Mouse (Mus musculus): Measurements from ENCODE around the gene Chuk. TPM values are rescaled to one million over a fixed set of nuclear protein-coding genes. Genes with fewer than 3 reads are reported as not detected.

Chuk gene
- polyA plus RNA-seq, 1 experiment from 2014 or later: 30.8 TPM

- Histone ChIP-seq H3K36me3 (peaks cover 57% of the 10 kb centered on the region), H3K4me3 (no peak overlapping the region), H3K9ac (no peak overlapping the region), H3K4me1 (peaks cover 18% of the 10 kb centered on the region), H3K9me3 (replicated peaks) (no peaks in the 10 kb centered on the region), H3K4me2 (no peak overlapping the region), H3K27me3 (replicated peaks) (no peaks in the 10 kb centered on the region), H3K27ac (no peak overlapping the region)
- no peak for ATAC-seq
These were observed 6.4 kb downstream of the Chuk start for GRCm38 (mm10) chr19:44100840-44101239.

GRCm38 (mm10) chr19:44086278-44086677 is 21.0 kb downstream of the Chuk start:
- H3K9ac ChIP-seq: no peak overlapping the region
- ATAC-seq: no peak
- no peak overlapping the region for H3K4me3 ChIP-seq
- no peak overlapping the region for H3K4me2 ChIP-seq
- no peaks in the 10 kb centered on the region for H3K27me3 ChIP-seq (replicated peaks)
- peaks cover 79% of the 10 kb centered on the region for H3K36me3 ChIP-seq
- no peaks in the 10 kb centered on the region for H3K4me1 ChIP-seq
- H3K27ac ChIP-seq: no peak overlapping the region
- 76% methylated on average over 3 of the region's 3 CpGs for WGBS (ENCODE audit: insufficient replicate concordance)
- no peaks in the 10 kb centered on the region for H3K9me3 ChIP-seq (replicated peaks)

- H3K4me3 ChIP-seq: no peak overlapping the region
- H3K27ac ChIP-seq: no peak overlapping the region
- H3K4me1 ChIP-seq: no peaks in the 10 kb centered on the region
- 84% methylated on average over 2 of the region's 2 CpGs for WGBS (ENCODE audit: insufficient replicate concordance)
- no peak overlapping the region for H3K4me2 ChIP-seq
- no peaks in the 10 kb centered on the region for H3K27me3 ChIP-seq (replicated peaks)
- ATAC-seq: no peak
- H3K9ac ChIP-seq: no peak overlapping the region
- peaks cover 82% of the 10 kb centered on the region for H3K36me3 ChIP-seq
- H3K9me3 ChIP-seq (replicated peaks): no peaks in the 10 kb centered on the region
These were observed 26.4 kb downstream of the Chuk start for GRCm38 (mm10) chr19:44080920-44081319.

- WGBS (ENCODE audit: insufficient replicate concordance): 83% methylated on average over 2 of the region's 2 CpGs
These were observed 27.3 kb downstream of the Chuk start for GRCm38 (mm10) chr19:44080023-44080422.

GRCm38 (mm10) chr19:44077024-44077423 is 30.3 kb downstream of the Chuk start:
- peaks cover 75% of the 10 kb centered on the region for H3K36me3 ChIP-seq
- H3K27me3 ChIP-seq (replicated peaks): no peaks in the 10 kb centered on the region
- 76% methylated on average over 4 of the region's 4 CpGs for WGBS (ENCODE audit: insufficient replicate concordance)
- H3K4me1 ChIP-seq: no peaks in the 10 kb centered on the region
- H3K4me3 ChIP-seq: no peak overlapping the region
- ATAC-seq: no peak
- H3K9me3 ChIP-seq (replicated peaks): no peaks in the 10 kb centered on the region
- H3K27ac ChIP-seq: no peak overlapping the region
- no peak overlapping the region for H3K4me2 ChIP-seq
- no peak overlapping the region for H3K9ac ChIP-seq

More at GRCm38 (mm10) chr19:44080023-44080422, 27.3 kb downstream of the Chuk start:
- Histone ChIP-seq H3K4me1 (no peaks in the 10 kb centered on the region), H3K27ac (no peak overlapping the region), H3K9ac (no peak overlapping the region), H3K4me3 (no peak overlapping the region), H3K27me3 (replicated peaks) (no peaks in the 10 kb centered on the region), H3K9me3 (replicated peaks) (no peaks in the 10 kb centered on the region), H3K36me3 (peaks cover 85% of the 10 kb centered on the region), H3K4me2 (no peak overlapping the region)
- no peak for ATAC-seq

- Histone ChIP-seq H3K4me2 (no peak overlapping the region), H3K36me3 (peaks cover 73% of the 10 kb centered on the region), H3K9ac (no peak overlapping the region), H3K4me3 (no peak overlapping the region), H3K27ac (no peak overlapping the region), H3K4me1 (no peaks in the 10 kb centered on the region), H3K9me3 (replicated peaks) (no peaks in the 10 kb centered on the region), H3K27me3 (replicated peaks) (no peaks in the 10 kb centered on the region)
- no peak for ATAC-seq
- 88% methylated on average over 9 of the region's 9 CpGs for WGBS (ENCODE audit: insufficient replicate concordance)
These were observed 30.8 kb downstream of the Chuk start for GRCm38 (mm10) chr19:44076457-44076856.

- no peak for ATAC-seq
- Histone ChIP-seq H3K9me3 (replicated peaks) (no peaks in the 10 kb centered on the region), H3K9ac (no peak overlapping the region), H3K27ac (no peak overlapping the region), H3K27me3 (replicated peaks) (no peaks in the 10 kb centered on the region), H3K4me3 (no peak overlapping the region), H3K36me3 (peaks cover 65% of the 10 kb centered on the region), H3K4me2 (no peak overlapping the region), H3K4me1 (peaks cover 7% of the 10 kb centered on the region)
- WGBS (ENCODE audit: insufficient replicate concordance): 77% methylated on average over 11 of the region's 11 CpGs
These were observed 32.3 kb downstream of the Chuk start for GRCm38 (mm10) chr19:44074986-44075385.

- no peak for ATAC-seq
- H3K4me3 ChIP-seq: no peak overlapping the region
- 76% methylated on average over 5 of the region's 5 CpGs for WGBS (ENCODE audit: insufficient replicate concordance)
These were observed 36.1 kb downstream of the Chuk start for GRCm38 (mm10) chr19:44071166-44071565.

GRCm38 (mm10) chr19:44069914-44070232 is 37.4 kb downstream of the Chuk start:
- peaks cover 25% of the 10 kb centered on the region for H3K36me3 ChIP-seq
- WGBS (ENCODE audit: insufficient replicate concordance): 6% methylated on average over 4 of the region's 4 CpGs
- no peaks in the 10 kb centered on the region for H3K9me3 ChIP-seq (replicated peaks)
- H3K9ac ChIP-seq: peak overlapping the region; percentile 78
- peak overlapping the region; percentile 68; the same call in 1 of the 2 replicates for H3K27ac ChIP-seq
- H3K4me2 ChIP-seq: peak overlapping the region; percentile 99
- H3K4me3 ChIP-seq: peak overlapping the region; percentile 73
- no peaks in the 10 kb centered on the region for H3K27me3 ChIP-seq (replicated peaks)
- no peak for ATAC-seq
- peaks cover 35% of the 10 kb centered on the region for H3K4me1 ChIP-seq

More at GRCm38 (mm10) chr19:44071166-44071565, 36.1 kb downstream of the Chuk start:
- Histone ChIP-seq H3K36me3 (peaks cover 33% of the 10 kb centered on the region), H3K9me3 (replicated peaks) (no peaks in the 10 kb centered on the region), H3K4me1 (peaks cover 35% of the 10 kb centered on the region), H3K27ac (no peak overlapping the region), H3K9ac (no peak overlapping the region), H3K27me3 (replicated peaks) (no peaks in the 10 kb centered on the region), H3K4me2 (no peak overlapping the region)

GRCm38 (mm10) chr19:44069121-44069913 is 38.0 kb downstream of the Chuk start, which contains the start of gene Erlin1:
TSS of gene Erlin1 (minus strand) at chr19:44069785.
- Histone ChIP-seq H3K27me3 (replicated peaks) (no peaks in the 10 kb centered on the region), H3K4me1 (peaks cover 35% of the 10 kb centered on the region), H3K27ac (peak within 1 kb of the TSS; percentile 68), H3K4me3 (peak within 1 kb of the TSS; percentile 73), H3K36me3 (peaks cover 28% of the 10 kb centered on the region), H3K9ac (peak within 1 kb of the TSS; percentile 78), H3K9me3 (replicated peaks) (no peaks in the 10 kb centered on the region), H3K4me2 (peak within 1 kb of the TSS; percentile 99)
- 1% methylated on average over 75 of the region's 75 CpGs for WGBS (ENCODE audit: insufficient replicate concordance)
- peak; percentile 89 for ATAC-seq

GRCm38 (mm10) chr19:44068232-44068631 is 39.0 kb downstream of the Chuk start:
- WGBS (ENCODE audit: insufficient replicate concordance): 29% methylated on average over 4 of the region's 4 CpGs
- H3K4me1 ChIP-seq: peaks cover 35% of the 10 kb centered on the region
- H3K4me2 ChIP-seq: peak overlapping the region; percentile 99
- peak overlapping the region; percentile 78; the same call in 1 of the 2 replicates for H3K9ac ChIP-seq
- ATAC-seq: no peak
- H3K36me3 ChIP-seq: peaks cover 36% of the 10 kb centered on the region
- H3K4me3 ChIP-seq: peak overlapping the region; percentile 73
- H3K9me3 ChIP-seq (replicated peaks): no peaks in the 10 kb centered on the region
- H3K27ac ChIP-seq: no peak overlapping the region
- no peaks in the 10 kb centered on the region for H3K27me3 ChIP-seq (replicated peaks)

GRCm38 (mm10) chr19:44067323-44068049 is 39.8 kb downstream of the Chuk start:
- ATAC-seq: no peak
- Histone ChIP-seq H3K27me3 (replicated peaks) (no peaks in the 10 kb centered on the region), H3K27ac (no peak overlapping the region), H3K4me1 (peaks cover 35% of the 10 kb centered on the region), H3K9ac (no peak overlapping the region), H3K4me3 (no peak overlapping the region), H3K4me2 (peak overlapping the region; percentile 25; the same call in 1 of the 2 replicates), H3K36me3 (peaks cover 34% of the 10 kb centered on the region), H3K9me3 (replicated peaks) (no peaks in the 10 kb centered on the region)
- WGBS (ENCODE audit: insufficient replicate concordance): 66% methylated on average over 9 of the region's 9 CpGs

Data from liver, embryonic 12.5 days (tissue).